Mouse (Mus musculus) testis, adult 2 months (tissue): ENCODE measurements around the gene Tm9sf1. TPM values are rescaled to one million over a fixed set of nuclear protein-coding genes. Genes with fewer than 3 reads are reported as not detected.
A peak's percentile ranks its signal among the peaks of the same experiment; 100 is the strongest.

Source experiments
- H3K27ac ChIP-seq: fragments of 200-500 bp; 2 replicates; pipeline ENCODE4 v1.5.1; 2012; ENCODE audit warnings: low read depth, low read length; ENCODE audit not compliant: control insufficient read depth, insufficient read depth
- H3K27me3 ChIP-seq: fragments of 200-500 bp; 2 replicates; pipeline ENCODE4 v1.6.1; 2012; ENCODE audit warnings: mild to moderate bottlenecking, low read length, moderate library complexity; ENCODE audit not compliant: control insufficient read depth, insufficient read depth
- H3K36me3 ChIP-seq: fragments of 200-500 bp; 2 replicates; pipeline ENCODE4 v1.6.1; 2012; ENCODE audit warnings: mild to moderate bottlenecking, low read length; ENCODE audit not compliant: control insufficient read depth, insufficient read depth
- H3K4me1 ChIP-seq: fragments of 200-500 bp; 2 replicates; pipeline ENCODE4 v1.6.1; 2012; ENCODE audit warnings: low read length; ENCODE audit not compliant: control insufficient read depth, insufficient read depth
- H3K4me3 ChIP-seq: fragments of 200-500 bp; 2 replicates; pipeline ENCODE4 v1.5.1; 2012; ENCODE audit warnings: low read depth, mild to moderate bottlenecking, low read length, moderate library complexity, mixed read lengths; ENCODE audit not compliant: control insufficient read depth
- CTCF ChIP-seq: fragments of 200-500 bp; IDR thresholded peaks from 2 replicates; pipeline ENCODE4 v1.5.1; 2012; ENCODE audit warnings: low read depth, mild to moderate bottlenecking, inconsistent platforms, low read length, moderate library complexity; ENCODE audit not compliant: control insufficient read depth, insufficient read depth, insufficient replicate concordance
- POLR2A ChIP-seq: fragments of 200-500 bp; IDR thresholded peaks from 2 replicates; pipeline ENCODE4 v1.6.1; 2012; ENCODE audit warnings: low read depth, mild to moderate bottlenecking, inconsistent platforms, low read length, moderate library complexity; ENCODE audit not compliant: control insufficient read depth
- polyA plus RNA-seq: library from polyadenylated mRNA; depleted of rRNA; stranded (reverse); fragments of >200 nt; gene quantifications from 2 replicates; pipeline ENCODE4 v1.2.3, GENCODE M21; 2012

The Tm9sf1 gene
- polyA plus RNA-seq, 1 experiment: 21.3 TPM

GRCm38 (mm10) chr14:55649884-55650283 is 6.3 kb upstream of the Tm9sf1 start, which contains the start of gene Tssk4:
Tssk4 (plus strand) TSS chr14:55650184.
- H3K4me3 ChIP-seq: peak within 1 kb of the TSS; percentile 82
- TF ChIP-seq POLR2A: peak; percentile 24; the same call in 1 of the 2 replicates
- no peak for TF ChIP-seq CTCF
- no peaks in the 10 kb centered on the region for H3K36me3 ChIP-seq
- no peaks in the 10 kb centered on the region for H3K27me3 ChIP-seq
- no peak within 1 kb of the TSS for H3K27ac ChIP-seq
- H3K4me1 ChIP-seq: peaks cover 1% of the 10 kb centered on the region; the same call in 1 of the 2 replicates

GRCm38 (mm10) chr14:55644261-55644888 is 769 bp upstream of the Tm9sf1 start:
- Histone ChIP-seq H3K4me3 (peak overlapping the region; percentile 73), H3K27ac (peak overlapping the region; percentile 32), H3K36me3 (0 out of 2 replicates have a peak, but pooled peaks cover 1% of the 10 kb centered on the region), H3K4me1 (peaks cover 9% of the 10 kb centered on the region), H3K27me3 (no peaks in the 10 kb centered on the region)
- no peak for TF ChIP-seq CTCF

GRCm38 (mm10) chr14:55642679-55643059 is 937 bp downstream of the Tm9sf1 start:
- TF ChIP-seq CTCF (no peak), POLR2A (no peak)
- peak overlapping the region; percentile 93 for H3K27ac ChIP-seq
- H3K4me3 ChIP-seq: peak overlapping the region; percentile 87
- 0 out of 2 replicates have a peak, but pooled peaks cover 1% of the 10 kb centered on the region for H3K36me3 ChIP-seq
- peaks cover 9% of the 10 kb centered on the region for H3K4me1 ChIP-seq
- H3K27me3 ChIP-seq: no peaks in the 10 kb centered on the region

- Histone ChIP-seq H3K27me3 (no peaks in the 10 kb centered on the region), H3K4me1 (peaks cover 10% of the 10 kb centered on the region), H3K36me3 (peaks cover 3% of the 10 kb centered on the region; the same call in 1 of the 2 replicates), H3K4me3 (no peak overlapping the region), H3K27ac (no peak overlapping the region)
- TF ChIP-seq CTCF (no peak), POLR2A (no peak)
Measured at GRCm38 (mm10) chr14:55641291-55641690, 2.3 kb downstream of the Tm9sf1 start.

GRCm38 (mm10) chr14:55640816-55641215 is 2.8 kb downstream of the Tm9sf1 start:
- peaks cover 4% of the 10 kb centered on the region; the same call in 1 of the 2 replicates for H3K36me3 ChIP-seq
- H3K27me3 ChIP-seq: no peaks in the 10 kb centered on the region
- H3K4me3 ChIP-seq: no peak overlapping the region
- TF ChIP-seq POLR2A: no peak
- TF ChIP-seq CTCF: no peak
- H3K4me1 ChIP-seq: peaks cover 12% of the 10 kb centered on the region
- no peak overlapping the region for H3K27ac ChIP-seq

- Histone ChIP-seq H3K27me3 (no peaks in the 10 kb centered on the region), H3K4me1 (peaks cover 9% of the 10 kb centered on the region), H3K27ac (no peak within 1 kb of the TSS), H3K4me3 (peak within 1 kb of the TSS; percentile 29; the same call in 1 of the 2 replicates), H3K36me3 (peaks cover 5% of the 10 kb centered on the region)
- TF ChIP-seq POLR2A: no peak
- TF ChIP-seq CTCF: no peak
Measured at GRCm38 (mm10) chr14:55637795-55638194, 5.8 kb downstream of the Tm9sf1 start, which contains the start of gene Gm49378. Gm49378 (minus strand) TSS chr14:55637895.

GRCm38 (mm10) chr14:55635523-55636007 is 8.0 kb downstream of the Tm9sf1 start, which contains the start of gene Ipo4:
Ipo4 (minus strand) TSS chr14:55635957.
- Histone ChIP-seq H3K4me3 (peak within 1 kb of the TSS; percentile 95), H3K36me3 (peaks cover 4% of the 10 kb centered on the region), H3K27me3 (no peaks in the 10 kb centered on the region), H3K4me1 (peaks cover 6% of the 10 kb centered on the region), H3K27ac (peak within 1 kb of the TSS; percentile 73)
- 0 out of 2 replicates have a peak, but pooled peaks have one; percentile 5 for TF ChIP-seq CTCF
- TF ChIP-seq POLR2A: peak; percentile 97
